Mouse (Mus musculus) heart, adult 2 months (tissue): ENCODE measurements at regions not wholly inside any gene's neighbourhood (a gene's known extent, or its start where the extent isn't known, plus 50 kb on each side); places are given as distances from the start of the nearest gene placed in this dataset.

Source experiments
- CTCF ChIP-seq: fragments of 200-600 bp; IDR thresholded peaks from 2 replicates; pipeline ENCODE4 v1.8.1; 2022; ENCODE audit warnings: antibody characterized with exemption, mild to moderate bottlenecking, moderate library complexity
- EP300 ChIP-seq: fragments of 200-500 bp; IDR thresholded peaks from 2 replicates; pipeline ENCODE4 v1.6.1; 2011; ENCODE audit warnings: low read depth, low read length, control low read depth; ENCODE audit not compliant: insufficient read depth
- POLR2A ChIP-seq: fragments of 200-500 bp; IDR thresholded peaks from 2 replicates; pipeline ENCODE4 v1.6.1; 2011; ENCODE audit warnings: mild to moderate bottlenecking, low read depth, low read length, control low read depth; ENCODE audit not compliant: insufficient read depth

DNA sequence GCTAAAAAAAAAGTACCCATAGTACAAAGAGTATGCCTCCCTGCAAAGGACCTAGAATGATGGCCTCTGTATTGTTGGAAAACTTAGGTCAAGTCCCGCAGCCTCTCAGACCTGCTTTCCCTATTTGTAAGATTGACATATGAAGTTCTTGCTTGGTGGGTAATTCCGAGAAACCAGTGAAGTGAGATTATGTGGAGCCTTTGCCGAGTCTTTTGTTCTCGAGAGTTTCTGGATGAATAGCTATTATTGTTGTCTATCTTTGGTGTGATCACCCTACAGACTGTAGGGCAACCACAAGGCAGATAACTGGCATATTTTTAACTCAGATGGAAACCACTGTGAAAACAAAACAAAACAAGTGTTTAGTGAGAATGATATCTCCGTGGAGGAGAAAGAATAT lies 118.1 kb downstream of the Foxb1 start:
- no peak for TF ChIP-seq POLR2A
- TF ChIP-seq CTCF, result no peak
- TF ChIP-seq EP300, result no peak
